Mouse (Mus musculus) ES-E14 (cell line): ENCODE measurements at regions not wholly inside any gene's neighbourhood (a gene's known extent, or its start where the extent isn't known, plus 50 kb on each side); places are given as distances from the start of the nearest gene placed in this dataset.

Source experiments
- HCFC1 ChIP-seq: IDR thresholded peaks from 2 replicates; pipeline ENCODE4 v1.6.1; 2012; ENCODE audit warnings: low read length, inconsistent platforms, borderline replicate concordance; ENCODE audit not compliant: insufficient read depth
- ZC3H11A ChIP-seq: IDR thresholded peaks from 2 replicates; pipeline ENCODE4 v1.6.1; 2012; ENCODE audit warnings: low read depth, mild to moderate bottlenecking, inconsistent platforms, low read length, borderline replicate concordance
- ZNF384 ChIP-seq: IDR thresholded peaks from 2 replicates; pipeline ENCODE4 v1.6.1; 2012; ENCODE audit warnings: low read depth, low read length, inconsistent platforms

DNA sequence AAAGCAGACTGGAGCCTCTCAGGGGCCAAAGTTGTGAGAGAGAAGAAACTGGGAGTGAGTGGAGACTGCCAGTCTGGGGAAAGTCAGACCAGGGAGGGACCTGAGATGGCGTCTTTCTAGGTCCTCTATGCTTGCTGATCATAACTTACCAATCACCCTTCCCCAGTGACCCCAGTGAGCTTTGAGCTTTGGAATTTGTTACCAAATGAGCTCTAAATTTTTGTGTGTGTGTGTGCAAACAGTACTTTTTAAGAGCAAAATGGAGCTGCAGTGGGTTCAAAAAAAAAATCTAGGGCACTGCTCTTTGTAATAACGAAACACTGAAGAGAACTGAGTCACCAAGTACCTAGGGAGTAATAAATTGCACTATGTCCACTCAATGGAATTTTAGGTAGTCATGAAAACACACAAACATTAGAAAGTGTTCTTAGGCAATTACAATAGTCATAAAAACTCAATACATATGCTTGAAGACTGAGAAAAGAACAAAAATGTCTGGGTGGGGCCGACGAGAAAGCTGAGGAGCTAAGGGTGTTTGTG lies 54.7 kb upstream of the Jak1 start:
- no peak for TF ChIP-seq ZNF384
- no peak for TF ChIP-seq ZC3H11A
- TF ChIP-seq HCFC1, result no peak
